Mouse (Mus musculus) layer of hippocampus, adult 18-20 months (tissue): ENCODE results near the gene Rtn4. TPM values are rescaled to one million over a fixed set of nuclear protein-coding genes. Genes with fewer than 3 reads are reported as not detected.
A peak's percentile ranks its signal among the peaks of the same experiment; 100 is the strongest.
"Not testable (repeated sequence)": the region's sequence is repeated elsewhere in the genome, so short reads cannot be mapped to it uniquely, and the experiment has no call there.

Experiments
- DNase-seq, 2 experiments: peaks; one replicate each; pipeline ENCODE4 v3.0.0; 2022; ENCODE audit warnings: low spot score in 2 of 2
- long read RNA-seq: library from polyadenylated mRNA; stranded (forward); transcript quantifications from one replicate; pipeline ENCODE4 v2.0.0, GENCODE M21; 2021
- total RNA-seq, 2 experiments: library from RNA; stranded (reverse); gene quantifications; 2 replicates each; pipeline ENCODE4 v1.2.3; 2021

Gene Rtn4
- 100 to 1,000 TPM; 468 to 492 TPM for total RNA-seq
- long read RNA-seq, full-length matches to known transcripts = 25 of 61 reads
- long read RNA-seq, partial matches to known transcripts = 34 of 61 reads
- long read RNA-seq, other reads (novel, unspliced or antisense) = 2 of 61 reads

GRCm38 (mm10) chr11:29692683-29693272 lies at the start of gene Rtn4:
Gene Rtn4 (plus strand): TSS chr11:29692947.
- peak; percentile 98 for DNase-seq

GRCm38 (mm10) chr11:29644421-29644820 lies 48.3 kb upstream of the Rtn4 start:
- DNase-seq = no peak

DNA sequence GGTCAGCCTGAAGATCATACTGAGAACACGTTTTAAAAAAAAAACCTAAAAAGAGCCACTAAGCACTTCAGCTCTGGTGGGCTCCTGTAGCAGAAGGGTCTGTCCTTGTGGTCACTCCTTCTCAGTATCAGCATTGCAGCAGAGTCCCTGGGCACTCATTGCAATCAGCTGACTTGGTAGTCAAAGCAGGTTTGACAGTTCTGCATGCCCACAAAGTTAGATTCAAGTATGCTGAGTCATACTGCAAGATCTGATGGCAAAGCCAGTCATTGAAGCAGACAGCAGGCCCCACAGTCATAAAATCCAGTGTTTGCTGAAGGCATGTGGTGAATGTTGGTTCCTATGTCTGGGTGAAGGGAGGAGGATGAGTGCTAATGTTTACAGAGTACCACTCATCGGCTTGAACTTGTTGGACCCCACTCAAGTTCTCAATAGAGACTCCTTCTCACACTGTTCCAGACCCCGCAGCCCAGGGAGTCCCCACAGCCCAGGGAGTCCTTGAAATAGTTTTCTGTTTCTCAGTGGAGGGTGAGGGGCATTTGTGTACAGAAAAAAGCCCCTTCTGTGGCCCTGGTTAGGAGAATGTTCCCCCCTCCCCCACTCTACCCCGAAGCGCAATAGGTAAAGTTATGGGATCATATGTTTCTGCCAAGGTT lies 47.2 kb upstream of the Rtn4 start:
- DNase-seq = no peak

DNA sequence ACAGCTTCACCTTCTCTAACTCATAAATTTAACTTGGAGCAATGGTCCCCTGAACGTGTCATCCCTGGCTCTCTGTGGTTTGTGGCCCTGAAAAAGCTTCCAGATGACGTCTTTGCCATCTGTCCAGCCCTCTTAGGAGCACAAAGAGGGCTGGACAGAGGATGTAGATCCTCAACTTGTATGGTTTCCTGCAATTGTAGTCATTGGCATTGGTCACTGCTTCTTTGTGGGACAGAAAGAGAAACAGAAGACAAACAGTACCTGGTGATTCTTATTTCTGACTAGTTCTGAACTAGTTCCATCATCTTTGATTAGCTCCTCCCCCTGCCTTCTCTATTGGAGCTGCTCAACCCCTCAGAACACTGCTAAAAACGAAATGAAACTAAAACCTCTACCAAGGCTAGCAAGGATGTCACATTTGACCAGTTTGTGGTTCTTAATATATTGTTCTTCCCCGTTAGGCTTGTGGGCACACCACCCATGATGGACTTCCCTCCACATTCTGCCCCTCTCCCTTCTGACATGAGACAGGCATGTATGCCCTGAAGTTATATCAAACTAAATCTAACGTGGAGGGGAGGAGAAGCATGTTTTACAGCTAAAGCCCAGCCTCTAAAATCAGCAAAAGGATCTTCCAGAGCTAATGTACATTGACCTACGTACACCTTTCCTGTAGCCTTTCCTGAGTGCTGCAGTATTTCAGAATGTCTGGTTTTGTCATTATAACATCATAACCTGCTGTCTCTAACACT lies 45.0 kb upstream of the Rtn4 start:
- no peak for DNase-seq

- not testable (repeated sequence) for DNase-seq
These were observed 37.4 kb upstream of the Rtn4 start for GRCm38 (mm10) chr11:29655381-29655780.

GRCm38 (mm10) chr11:29660740-29661139 lies 32.0 kb upstream of the Rtn4 start:
- no peak for DNase-seq

GRCm38 (mm10) chr11:29667634-29668033 lies 25.1 kb upstream of the Rtn4 start:
- no peak for DNase-seq

GRCm38 (mm10) chr11:29669706-29670105 lies 23.0 kb upstream of the Rtn4 start:
- DNase-seq = no peak

GRCm38 (mm10) chr11:29673359-29673758 lies 19.4 kb upstream of the Rtn4 start:
- DNase-seq = no peak

- no peak for DNase-seq
These were observed 16.0 kb upstream of the Rtn4 start for GRCm38 (mm10) chr11:29676718-29677117.

DNA sequence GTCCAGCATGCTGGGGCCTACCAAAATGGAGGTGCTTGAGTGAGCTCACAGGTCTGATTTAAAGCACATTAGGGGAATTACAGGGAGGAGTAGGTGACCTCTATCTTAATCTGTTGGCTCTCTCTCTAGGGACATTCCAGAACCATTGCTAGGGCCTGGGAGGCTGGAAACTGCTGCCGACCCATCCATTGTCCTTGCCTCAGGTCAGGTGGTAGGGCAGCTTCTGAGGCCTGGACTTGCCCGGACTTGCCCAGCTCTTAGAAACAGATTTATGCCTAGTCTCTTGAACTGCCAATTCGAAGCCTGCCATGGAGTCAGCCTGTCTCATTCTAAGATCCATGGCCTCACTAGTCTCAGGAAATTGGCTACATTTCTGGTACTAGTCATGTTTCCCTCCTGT lies 12.8 kb upstream of the Rtn4 start:
- DNase-seq = no peak

GRCm38 (mm10) chr11:29680771-29681170 lies 12.0 kb upstream of the Rtn4 start:
- DNase-seq = peak; percentile 13 to 65

GRCm38 (mm10) chr11:29684272-29684671 lies 8.5 kb upstream of the Rtn4 start:
- DNase-seq = no peak

GRCm38 (mm10) chr11:29686176-29686575 lies 6.6 kb upstream of the Rtn4 start:
- DNase-seq = no peak

- DNase-seq = no peak
These were observed 1.2 kb upstream of the Rtn4 start for GRCm38 (mm10) chr11:29691556-29691955.

- DNase-seq = no peak
These were observed 550 bp upstream of the Rtn4 start for GRCm38 (mm10) chr11:29692111-29692682.

GRCm38 (mm10) chr11:29693576-29694410 lies 1.0 kb downstream of the Rtn4 start:
- DNase-seq = peak; percentile 81 to 89

GRCm38 (mm10) chr11:29694754-29695153 lies 2.0 kb downstream of the Rtn4 start:
- DNase-seq = no peak

DNA sequence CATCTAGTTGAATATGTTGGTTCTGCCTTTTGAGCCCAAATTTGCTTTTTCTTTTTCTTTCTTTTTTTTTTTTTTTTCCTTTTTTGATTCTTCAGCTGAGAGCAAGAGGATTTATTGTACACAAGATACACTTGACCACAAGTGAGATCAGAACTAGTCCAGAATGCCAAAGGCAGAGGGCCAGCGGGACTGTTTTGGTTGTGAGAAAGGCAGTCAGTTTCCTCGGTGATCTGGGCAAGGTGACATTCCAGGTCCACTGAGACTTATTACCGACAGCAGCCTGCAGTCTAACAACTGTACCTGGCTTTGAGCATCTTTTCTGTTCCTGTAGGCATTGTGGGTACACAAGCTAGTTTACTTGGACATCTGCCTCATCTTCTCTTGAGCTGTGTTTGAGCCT lies 10.0 kb downstream of the Rtn4 start:
- no peak for DNase-seq

DNA sequence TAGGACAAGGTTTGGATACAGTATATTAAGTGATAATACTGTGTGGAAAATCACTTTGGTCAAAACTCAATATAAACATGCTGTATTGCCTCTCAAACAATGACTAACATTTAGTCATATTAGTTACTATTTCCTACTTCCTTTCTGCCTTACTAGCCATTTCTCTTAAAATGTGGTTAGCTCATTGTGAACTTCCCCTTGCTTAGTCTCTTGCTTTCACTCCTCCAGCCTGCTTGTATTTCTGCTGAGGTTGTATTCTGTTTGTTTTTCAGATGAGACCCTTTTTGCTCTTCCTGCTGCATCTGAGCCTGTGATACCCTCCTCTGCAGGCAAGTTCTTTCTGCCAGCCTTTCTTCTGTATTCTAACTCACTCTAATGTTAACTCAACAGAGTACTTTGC lies 12.5 kb downstream of the Rtn4 start:
- no peak for DNase-seq

DNA sequence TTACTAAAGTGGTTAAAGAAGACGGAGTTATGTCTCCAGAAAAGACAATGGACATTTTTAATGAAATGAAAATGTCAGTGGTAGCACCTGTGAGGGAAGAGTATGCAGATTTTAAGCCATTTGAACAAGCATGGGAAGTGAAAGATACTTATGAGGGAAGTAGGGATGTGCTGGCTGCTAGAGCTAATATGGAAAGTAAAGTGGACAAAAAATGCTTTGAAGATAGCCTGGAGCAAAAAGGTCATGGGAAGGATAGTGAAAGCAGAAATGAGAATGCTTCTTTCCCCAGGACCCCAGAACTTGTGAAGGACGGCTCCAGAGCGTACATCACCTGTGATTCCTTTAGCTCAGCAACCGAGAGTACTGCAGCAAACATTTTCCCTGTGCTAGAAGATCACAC lies 14.1 kb downstream of the Rtn4 start:
- DNase-seq = no peak
